Mouse (Mus musculus): ENCODE results near the gene Myh11. TPM values are rescaled to one million over a fixed set of nuclear protein-coding genes. Genes with fewer than 3 reads are reported as not detected.

Gene Myh11
- total RNA-seq, 1 experiment: 0.76 TPM

GRCm38 (mm10) chr16:14163731-14164130 is 127.4 kb downstream of the Myh11 start:
- in situ Hi-C loops (cut with MboI; ENCODE audit: low sequenced_read_pairs in 2 of 2, unreplicated experiment in 2 of 2): no loop called here
- DNase-seq (ENCODE audit: low read depth, low spot score): no peak
- H3K27ac ChIP-seq (ENCODE audit: insufficient read depth, low read depth, low read length, poor library complexity, severe bottlenecking): peak overlapping the region; percentile 56; the same call in 1 of the 2 replicates
- H3K9me3 ChIP-seq (ENCODE audit: control insufficient read depth, insufficient read depth, low read depth, low read length): no peaks in the 10 kb centered on the region
- TF ChIP-seq ZC3H11A (IDR thresholded peaks at IDR 0.05; ENCODE audit: borderline replicate concordance, low read depth, low read length): no peak
- TF ChIP-seq ZNF384 (IDR thresholded peaks at IDR 0.05; ENCODE audit: low read depth, low read length): no peak
- no peak; the same call in 1 of the 2 replicates for TF ChIP-seq HCFC1 (IDR thresholded peaks at IDR 0.05; ENCODE audit: borderline replicate concordance, insufficient read depth, low read length)
- no peak for TF ChIP-seq MAFK (IDR thresholded peaks at IDR 0.05; ENCODE audit: insufficient read depth, low read depth, low read length)
- no peak for TF ChIP-seq CHD2 (IDR thresholded peaks at IDR 0.05; ENCODE audit: low read depth, low read length)
- H3K4me3 ChIP-seq (ENCODE audit: insufficient read depth in 1 of 2, low read depth in 1 of 2, low read length in 2 of 2, poor library complexity in 1 of 2, severe bottlenecking in 1 of 2): peak overlapping the region; percentile 79 to 96
- peaks cover 8 to 12% of the 10 kb centered on the region in 2 experiments; a peak in 3 of 4 replicates for H3K4me1 ChIP-seq (ENCODE audit: control insufficient read depth in 2 of 2, insufficient read depth in 2 of 2, low read length in 2 of 2, poor library complexity in 1 of 2)
- peak overlapping the region; percentile 88 for H3K9ac ChIP-seq (ENCODE audit: insufficient read depth, low read depth, low read length, poor library complexity, severe bottlenecking)
- H3K36me3 ChIP-seq (ENCODE audit: control insufficient read depth, insufficient read depth, low read length, poor library complexity, severe bottlenecking): peaks cover 4% of the 10 kb centered on the region; the same call in 1 of the 2 replicates

GRCm38 (mm10) chr16:14162988-14163416 is 128.2 kb downstream of the Myh11 start, which contains the start of the genes Nde1 and Marf1:
Gene Nde1, plus strand, starts transcription at chr16:14163275.
Gene Marf1, minus strand, starts transcription at chr16:14163351.
- H3K9me3 ChIP-seq (ENCODE audit: control insufficient read depth, insufficient read depth, low read depth, low read length): no peaks in the 10 kb centered on the region
- DNase-seq (ENCODE audit: low read depth, low spot score): peak; percentile 80
- TF ChIP-seq HCFC1 (IDR thresholded peaks at IDR 0.05; ENCODE audit: borderline replicate concordance, insufficient read depth, low read length) (no peak), ZC3H11A (IDR thresholded peaks at IDR 0.05; ENCODE audit: borderline replicate concordance, low read depth, low read length) (no peak), ZNF384 (IDR thresholded peaks at IDR 0.05; ENCODE audit: low read depth, low read length) (no peak), MAFK (IDR thresholded peaks at IDR 0.05; ENCODE audit: insufficient read depth, low read depth, low read length) (no peak)

GRCm38 (mm10) chr16:14160941-14161340 is 130.2 kb downstream of the Myh11 start:
- Histone ChIP-seq H3K9me3 (ENCODE audit: control insufficient read depth, insufficient read depth, low read depth, low read length) (no peaks in the 10 kb centered on the region), H3K4me1 (ENCODE audit: control insufficient read depth in 2 of 2, insufficient read depth in 2 of 2, low read length in 2 of 2, poor library complexity in 1 of 2) (peaks cover 3 to 9% of the 10 kb centered on the region in 2 experiments; a peak in 3 of 4 replicates), H3K36me3 (ENCODE audit: control insufficient read depth, insufficient read depth, low read length, poor library complexity, severe bottlenecking) (no peaks in the 10 kb centered on the region), H3K4me3 (ENCODE audit: insufficient read depth in 1 of 2, low read depth in 1 of 2, low read length in 2 of 2, poor library complexity in 1 of 2, severe bottlenecking in 1 of 2) (no peak overlapping the region), H3K27ac (ENCODE audit: insufficient read depth, low read depth, low read length, poor library complexity, severe bottlenecking) (no peak overlapping the region), H3K9ac (ENCODE audit: insufficient read depth, low read depth, low read length, poor library complexity, severe bottlenecking) (no peak overlapping the region)
- in situ Hi-C loops (cut with MboI; ENCODE audit: low sequenced_read_pairs in 2 of 2, unreplicated experiment in 2 of 2): no loop called here
- no peak for DNase-seq (ENCODE audit: low read depth, low spot score)
- no peak for TF ChIP-seq MAFK (IDR thresholded peaks at IDR 0.05; ENCODE audit: insufficient read depth, low read depth, low read length)
- TF ChIP-seq ZNF384 (IDR thresholded peaks at IDR 0.05; ENCODE audit: low read depth, low read length): no peak
- no peak for TF ChIP-seq ZC3H11A (IDR thresholded peaks at IDR 0.05; ENCODE audit: borderline replicate concordance, low read depth, low read length)
- no peak for TF ChIP-seq CHD2 (IDR thresholded peaks at IDR 0.05; ENCODE audit: low read depth, low read length)
- TF ChIP-seq HCFC1 (IDR thresholded peaks at IDR 0.05; ENCODE audit: borderline replicate concordance, insufficient read depth, low read length): no peak

More at GRCm38 (mm10) chr16:14162988-14163416, 128.2 kb downstream of the Myh11 start, which contains the start of the genes Nde1 and Marf1:
- H3K36me3 ChIP-seq (ENCODE audit: control insufficient read depth, insufficient read depth, low read length, poor library complexity, severe bottlenecking): peaks cover 2% of the 10 kb centered on the region; the same call in 1 of the 2 replicates
- peak within 1 kb of the TSS; percentile 88 for H3K9ac ChIP-seq (ENCODE audit: insufficient read depth, low read depth, low read length, poor library complexity, severe bottlenecking)
- H3K27ac ChIP-seq (ENCODE audit: insufficient read depth, low read depth, low read length, poor library complexity, severe bottlenecking): peak within 1 kb of the TSS; percentile 71
- in situ Hi-C loops (cut with MboI; ENCODE audit: low sequenced_read_pairs in 2 of 2, unreplicated experiment in 2 of 2): no loop called here
- peak within 1 kb of the TSS; percentile 79 to 96 for H3K4me3 ChIP-seq (ENCODE audit: insufficient read depth in 1 of 2, low read depth in 1 of 2, low read length in 2 of 2, poor library complexity in 1 of 2, severe bottlenecking in 1 of 2)
- peaks cover 8 to 12% of the 10 kb centered on the region in 2 experiments; a peak in 3 of 4 replicates for H3K4me1 ChIP-seq (ENCODE audit: control insufficient read depth in 2 of 2, insufficient read depth in 2 of 2, low read length in 2 of 2, poor library complexity in 1 of 2)

- peaks cover 2 to 7% of the 10 kb centered on the region in 2 experiments; a peak in 3 of 4 replicates for H3K4me1 ChIP-seq (ENCODE audit: control insufficient read depth in 2 of 2, insufficient read depth in 2 of 2, low read length in 2 of 2, poor library complexity in 1 of 2)
- TF ChIP-seq ZNF384 (IDR thresholded peaks at IDR 0.05; ENCODE audit: low read depth, low read length): no peak
- TF ChIP-seq HCFC1 (IDR thresholded peaks at IDR 0.05; ENCODE audit: borderline replicate concordance, insufficient read depth, low read length): no peak; the same call in 1 of the 2 replicates
- TF ChIP-seq ZC3H11A (IDR thresholded peaks at IDR 0.05; ENCODE audit: borderline replicate concordance, low read depth, low read length): no peak
- no peak for TF ChIP-seq CHD2 (IDR thresholded peaks at IDR 0.05; ENCODE audit: low read depth, low read length)
- TF ChIP-seq MAFK (IDR thresholded peaks at IDR 0.05; ENCODE audit: insufficient read depth, low read depth, low read length): no peak
- H3K9me3 ChIP-seq (ENCODE audit: control insufficient read depth, insufficient read depth, low read depth, low read length): no peaks in the 10 kb centered on the region
- peak overlapping the region; percentile 86 for H3K4me3 ChIP-seq (ENCODE audit: insufficient read depth in 1 of 2, low read depth in 1 of 2, low read length in 2 of 2, poor library complexity in 1 of 2, severe bottlenecking in 1 of 2)
- peak overlapping the region; percentile 95 for H3K27ac ChIP-seq (ENCODE audit: insufficient read depth, low read depth, low read length, poor library complexity, severe bottlenecking)
- in situ Hi-C loops (cut with MboI; ENCODE audit: low sequenced_read_pairs in 2 of 2, unreplicated experiment in 2 of 2): no loop called here
- H3K9ac ChIP-seq (ENCODE audit: insufficient read depth, low read depth, low read length, poor library complexity, severe bottlenecking): peak overlapping the region; percentile 88
- peak; percentile 59 for DNase-seq (ENCODE audit: low read depth, low spot score)
- no peaks in the 10 kb centered on the region for H3K36me3 ChIP-seq (ENCODE audit: control insufficient read depth, insufficient read depth, low read length, poor library complexity, severe bottlenecking)
Measured at GRCm38 (mm10) chr16:14159746-14160131, 131.4 kb downstream of the Myh11 start.

Data from ES-E14 (cell line).